Mouse (Mus musculus) liver, embryonic 16.5 days (tissue): Measurements from ENCODE around the gene Rpl9-ps6. TPM values are rescaled to one million over a fixed set of nuclear protein-coding genes. Genes with fewer than 3 reads are reported as not detected.

ENCODE experiments used
- ATAC-seq: fragments of 200-750 bp; cut with Nextera tagmentation; 2 replicates; pipeline ENCODE4 v1.8.0; 2017; ENCODE audit warnings: low read depth, mild to moderate bottlenecking, moderate number of reproducible peaks, moderate library complexity
- H3K27ac ChIP-seq: fragments of 300-500 bp; sonication (generic); 2 replicates; pipeline ENCODE4 v1.5.1; 2014; ENCODE audit warnings: mild to moderate bottlenecking, low read length
- H3K27me3 ChIP-seq: fragments of 300-500 bp; sonication (generic); 2 replicates; pipeline ENCODE4 v1.6.1; 2014; ENCODE audit warnings: low read depth, low read length, mixed read lengths; ENCODE audit not compliant: control insufficient read depth, insufficient read depth
- H3K36me3 ChIP-seq: fragments of 300-500 bp; sonication (generic); 2 replicates; pipeline ENCODE4 v1.6.1; 2014; ENCODE audit warnings: mild to moderate bottlenecking; ENCODE audit not compliant: control insufficient read depth, insufficient read depth
- H3K4me1 ChIP-seq: fragments of 300-500 bp; sonication (generic); 2 replicates; pipeline ENCODE4 v1.6.1; 2014; ENCODE audit warnings: low read depth, low read length, mixed read lengths; ENCODE audit not compliant: control insufficient read depth
- H3K4me2 ChIP-seq: fragments of 300-500 bp; sonication (generic); 2 replicates; pipeline ENCODE4 v1.6.1; 2014; ENCODE audit warnings: low read depth, low read length, mixed read lengths
- H3K4me3 ChIP-seq: fragments of 300-500 bp; sonication (generic); 2 replicates; pipeline ENCODE4 v1.5.1; 2014; ENCODE audit warnings: low read depth, mild to moderate bottlenecking, low read length
- H3K9ac ChIP-seq: fragments of 300-500 bp; sonication (generic); 2 replicates; pipeline ENCODE4 v1.6.1; 2014; ENCODE audit warnings: low read depth, low read length
- H3K9me3 ChIP-seq: fragments of 300-500 bp; sonication (generic); replicated peaks from 2 replicates; pipeline ENCODE4 v1.6.1; 2016; ENCODE audit warnings: low read length; ENCODE audit not compliant: control insufficient read depth
- WGBS: fragments of 180-500 bp; shearing (Covaris S2); extraction: QIAGEN DNeasy Blood & Tissue Kit; methylation state at CpG from one replicate; pipeline ENCODE4 v1.1.7; 2014; ENCODE audit not compliant: insufficient replicate concordance; 5-methylcytosine and 5-hydroxymethylcytosine counted together
- polyA plus RNA-seq: library from polyadenylated mRNA; unstranded; fragments of >200 nt; fragmentation: Nextera tagmentation; extraction: Ambion mirVana; gene quantifications from 2 replicates; pipeline ENCODE4 v1.2.1, GENCODE M21; 2015

Rpl9-ps6 gene
- 34.8 and 54.9 TPM in 2 replicates for polyA plus RNA-seq

DNA sequence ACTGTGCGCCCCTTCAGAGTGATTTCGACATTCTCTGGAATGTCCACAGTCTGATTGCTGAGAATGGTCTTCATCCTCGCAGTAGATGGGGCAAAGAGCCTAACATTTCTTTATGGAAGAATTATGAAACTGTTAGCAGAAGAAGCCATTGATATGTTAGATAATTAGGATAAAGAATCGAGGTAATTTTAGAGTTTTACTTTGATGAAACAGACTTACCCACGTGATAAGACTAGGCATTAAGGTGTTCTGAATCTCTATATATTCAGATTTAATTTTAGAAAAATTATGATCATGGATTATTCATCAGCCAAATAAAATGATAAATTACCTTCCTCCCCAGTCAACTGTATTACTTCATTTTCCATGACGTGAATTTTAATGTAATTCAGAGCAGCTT is at the start of gene Rpl9-ps6:
Gene Rpl9-ps6 (minus strand): TSS at position 101 of the 400 bp plus-strand sequence.
- Histone ChIP-seq H3K27me3 (no peaks in the 10 kb centered on the region), H3K27ac (no peak within 1 kb of the TSS), H3K36me3 (no peaks in the 10 kb centered on the region), H3K4me3 (no peak within 1 kb of the TSS), H3K4me2 (no peak within 1 kb of the TSS), H3K9ac (no peak within 1 kb of the TSS), H3K4me1 (peaks cover 4% of the 10 kb centered on the region), H3K9me3 (no peaks in the 10 kb centered on the region)
- no peak for ATAC-seq
- WGBS: 56% methylated on average over 5 of the region's 6 CpGs

DNA sequence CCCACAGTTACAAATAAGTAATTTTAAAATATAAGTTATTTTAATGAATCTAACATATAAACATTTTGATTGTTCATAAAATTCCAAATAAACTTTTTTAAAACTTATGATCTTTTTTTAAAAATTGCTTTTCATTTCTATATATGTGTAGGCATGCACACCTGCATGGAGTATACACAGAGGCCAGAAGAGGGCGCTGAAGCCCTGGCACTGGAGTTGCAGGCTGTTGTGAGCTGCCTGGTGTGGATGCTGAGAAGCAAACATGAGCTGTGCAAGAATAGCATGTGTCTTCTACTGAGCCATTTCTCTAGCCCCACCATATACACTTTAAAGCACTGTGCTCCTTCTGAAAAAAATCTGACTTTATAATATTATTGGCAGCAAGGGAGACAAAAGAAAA is 46.1 kb upstream of the Rpl9-ps6 start:
- H3K4me1 ChIP-seq: peaks cover 27% of the 10 kb centered on the region

GRCm38 (mm10) chr19:32510962-32511361 is 44.6 kb upstream of the Rpl9-ps6 start:
- peaks cover 44% of the 10 kb centered on the region for H3K36me3 ChIP-seq
- peak overlapping the region; percentile 25; the same call in 1 of the 2 replicates for H3K4me3 ChIP-seq
- peak overlapping the region; percentile 31; the same call in 1 of the 2 replicates for H3K9ac ChIP-seq
- ATAC-seq: peak; percentile 92
- peak overlapping the region; percentile 92 for H3K27ac ChIP-seq
- H3K9me3 ChIP-seq: peaks cover 3% of the 10 kb centered on the region; the same call in 1 of the 2 replicates
- no peaks in the 10 kb centered on the region for H3K27me3 ChIP-seq
- peaks cover 35% of the 10 kb centered on the region for H3K4me1 ChIP-seq
- 24% methylated on average over 6 of the region's 6 CpGs for whole genome bisulfite sequencing
- peak overlapping the region; percentile 58 for H3K4me2 ChIP-seq

More for the DNA sequence above, 46.1 kb upstream of the Rpl9-ps6 start:
- Histone ChIP-seq H3K4me2 (no peak overlapping the region), H3K9ac (no peak overlapping the region), H3K4me3 (no peak overlapping the region), H3K9me3 (peaks cover 3% of the 10 kb centered on the region; the same call in 1 of the 2 replicates), H3K27me3 (no peaks in the 10 kb centered on the region), H3K36me3 (peaks cover 46% of the 10 kb centered on the region), H3K27ac (no peak overlapping the region)
- 21% methylated on average over 1 of the region's 1 CpGs for WGBS
- ATAC-seq: no peak

DNA sequence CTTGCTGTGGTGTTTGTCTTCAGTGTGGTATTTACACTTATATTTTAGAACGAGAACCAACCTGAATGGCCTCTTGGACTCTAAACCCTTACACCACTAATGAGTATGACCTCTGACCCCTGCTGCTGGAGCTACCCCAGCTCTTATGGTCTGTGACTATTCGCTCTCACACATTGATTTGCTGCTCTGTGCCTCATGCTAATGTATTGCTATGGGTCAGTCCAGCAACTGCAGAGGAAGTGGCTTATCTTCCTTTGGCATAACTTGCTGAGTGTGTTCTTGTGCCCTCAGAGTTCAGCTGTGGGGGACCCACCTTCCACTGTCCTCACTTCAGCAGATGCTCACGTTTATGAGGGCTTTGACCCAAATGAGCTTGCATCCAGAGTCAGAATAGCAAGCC is 43.9 kb upstream of the Rpl9-ps6 start:
- peak overlapping the region; percentile 92 for H3K27ac ChIP-seq
- peak overlapping the region; percentile 25; the same call in 1 of the 2 replicates for H3K4me3 ChIP-seq
- H3K36me3 ChIP-seq: peaks cover 39% of the 10 kb centered on the region
- peaks cover 3% of the 10 kb centered on the region; the same call in 1 of the 2 replicates for H3K9me3 ChIP-seq
- H3K4me2 ChIP-seq: peak overlapping the region; percentile 58
- peak overlapping the region; percentile 31; the same call in 1 of the 2 replicates for H3K9ac ChIP-seq
- H3K4me1 ChIP-seq: peaks cover 36% of the 10 kb centered on the region
- WGBS: 30% methylated on average over 3 of the region's 3 CpGs
- ATAC-seq: peak; percentile 75
- H3K27me3 ChIP-seq: no peaks in the 10 kb centered on the region

GRCm38 (mm10) chr19:32507526-32507925 is 41.1 kb upstream of the Rpl9-ps6 start:
- no peak for ATAC-seq
- Histone ChIP-seq H3K9me3 (peaks cover 3% of the 10 kb centered on the region; the same call in 1 of the 2 replicates), H3K27ac (no peak overlapping the region), H3K4me3 (no peak overlapping the region), H3K36me3 (peaks cover 28% of the 10 kb centered on the region), H3K27me3 (no peaks in the 10 kb centered on the region), H3K9ac (no peak overlapping the region), H3K4me2 (no peak overlapping the region), H3K4me1 (peaks cover 36% of the 10 kb centered on the region)
- WGBS: 90% methylated on average over 8 of the region's 9 CpGs

- 79% methylated on average over 6 of the region's 6 CpGs for WGBS
- Histone ChIP-seq H3K36me3 (peaks cover 25% of the 10 kb centered on the region), H3K27me3 (no peaks in the 10 kb centered on the region), H3K4me1 (peaks cover 36% of the 10 kb centered on the region), H3K27ac (0 out of 2 replicates have a peak overlapping the region, but pooled peaks have one; percentile 12), H3K4me3 (no peak overlapping the region), H3K9ac (no peak overlapping the region), H3K4me2 (no peak overlapping the region), H3K9me3 (peaks cover 3% of the 10 kb centered on the region; the same call in 1 of the 2 replicates)
- ATAC-seq: no peak
Measured at GRCm38 (mm10) chr19:32507100-32507499, 40.7 kb upstream of the Rpl9-ps6 start.

DNA sequence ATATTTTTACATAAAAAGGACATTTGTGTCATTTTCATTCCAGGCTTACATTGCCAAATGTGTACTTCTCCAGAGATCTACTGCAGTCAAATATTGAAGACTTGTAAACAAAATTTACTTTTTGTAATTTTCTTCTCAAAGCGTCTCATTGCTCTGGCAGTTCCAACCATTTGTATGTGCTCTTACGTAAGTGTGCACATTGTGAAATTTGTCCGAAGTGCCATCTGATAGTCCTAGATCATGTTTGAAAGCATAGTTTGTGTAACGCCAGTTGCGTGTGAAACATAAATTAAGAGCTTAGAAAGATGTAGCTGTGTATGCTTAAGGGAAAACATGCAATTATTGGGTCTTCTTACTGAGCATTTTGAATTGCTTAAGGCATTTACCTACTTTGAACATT is 40.1 kb upstream of the Rpl9-ps6 start:
- 71% methylated on average over 5 of the region's 5 CpGs for WGBS
- no peaks in the 10 kb centered on the region for H3K27me3 ChIP-seq
- peaks cover 22% of the 10 kb centered on the region for H3K36me3 ChIP-seq
- no peaks in the 10 kb centered on the region for H3K9me3 ChIP-seq
- H3K4me2 ChIP-seq: no peak overlapping the region
- H3K27ac ChIP-seq: no peak overlapping the region
- no peak overlapping the region for H3K9ac ChIP-seq
- H3K4me1 ChIP-seq: peaks cover 36% of the 10 kb centered on the region
- H3K4me3 ChIP-seq: no peak overlapping the region
- ATAC-seq: no peak

DNA sequence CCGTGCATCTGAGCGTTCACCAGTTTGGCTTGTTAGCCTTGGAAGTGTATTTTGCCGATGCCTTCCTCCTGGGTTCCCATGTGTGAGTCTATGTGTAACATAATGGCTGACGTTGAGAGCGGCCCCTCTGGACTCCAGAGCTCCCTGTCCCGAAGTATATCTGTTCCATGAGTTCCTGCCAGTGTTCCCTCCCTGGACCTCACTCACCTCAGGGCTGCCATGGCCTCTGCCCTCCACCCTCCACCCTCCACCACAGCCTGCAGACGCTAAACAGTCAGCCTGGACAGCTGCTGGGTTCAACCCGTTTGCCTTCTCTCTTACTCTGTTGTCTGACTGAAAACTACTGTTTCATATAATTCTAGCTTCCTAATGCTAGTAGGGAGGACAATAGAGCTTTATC is 39.7 kb upstream of the Rpl9-ps6 start:
- ATAC-seq: no peak
- Histone ChIP-seq H3K4me3 (no peak overlapping the region), H3K27ac (peak overlapping the region; percentile 60), H3K4me1 (peaks cover 31% of the 10 kb centered on the region), H3K9ac (no peak overlapping the region), H3K27me3 (no peaks in the 10 kb centered on the region), H3K4me2 (no peak overlapping the region), H3K36me3 (peaks cover 25% of the 10 kb centered on the region), H3K9me3 (no peaks in the 10 kb centered on the region)
- 75% methylated on average over 8 of the region's 8 CpGs for whole genome bisulfite sequencing

- no peak overlapping the region for H3K27ac ChIP-seq
- no peak overlapping the region for H3K4me3 ChIP-seq
- H3K9ac ChIP-seq: no peak overlapping the region
- peaks cover 33% of the 10 kb centered on the region for H3K36me3 ChIP-seq
- ATAC-seq: no peak
- H3K4me1 ChIP-seq: peaks cover 3% of the 10 kb centered on the region
- no peaks in the 10 kb centered on the region for H3K27me3 ChIP-seq
- WGBS: 67% methylated on average over 6 of the region's 6 CpGs
- H3K9me3 ChIP-seq: no peaks in the 10 kb centered on the region
- H3K4me2 ChIP-seq: no peak overlapping the region
Measured at GRCm38 (mm10) chr19:32501414-32501813, 35.0 kb upstream of the Rpl9-ps6 start.
